Mouse (Mus musculus) ES-Bruce4 (cell line): ENCODE measurements at regions not wholly inside any gene's neighbourhood (a gene's known extent, or its start where the extent isn't known, plus 50 kb on each side); places are given as distances from the start of the nearest gene placed in this dataset.

Experiments used
- H3K27ac ChIP-seq: 2 replicates; pipeline ENCODE4 v1.5.1; 2012; ENCODE audit warnings: low read length, inconsistent platforms; ENCODE audit not compliant: insufficient read depth
- H3K27me3 ChIP-seq: 2 replicates; pipeline ENCODE4 v1.6.1; 2012; ENCODE audit warnings: mild to moderate bottlenecking, low read length, inconsistent platforms; ENCODE audit not compliant: control insufficient read depth, poor library complexity, insufficient read depth, severe bottlenecking
- H3K36me3 ChIP-seq: 2 replicates; pipeline ENCODE4 v1.6.1; 2012; ENCODE audit warnings: inconsistent platforms, mild to moderate bottlenecking, low read length, moderate library complexity; ENCODE audit not compliant: control insufficient read depth, poor library complexity, insufficient read depth, severe bottlenecking
- H3K4me1 ChIP-seq: one replicate; pipeline ENCODE4 v1.8.1; 2011; ENCODE audit warnings: low read length; ENCODE audit not compliant: control insufficient read depth, insufficient read depth
- H3K4me3 ChIP-seq: 2 replicates; pipeline ENCODE4 v1.5.1; 2011; ENCODE audit warnings: low read depth, mild to moderate bottlenecking, low read length
- H3K9ac ChIP-seq: 2 replicates; pipeline ENCODE4 v1.6.1; 2012; ENCODE audit warnings: low read depth, mild to moderate bottlenecking, inconsistent platforms; ENCODE audit not compliant: poor library complexity, severe bottlenecking
- H3K9me3 ChIP-seq: replicated peaks from 2 replicates; pipeline ENCODE4 v1.6.1; 2012; ENCODE audit warnings: mild to moderate bottlenecking, low read length, inconsistent platforms; ENCODE audit not compliant: control insufficient read depth, poor library complexity, insufficient read depth, severe bottlenecking
- CTCF ChIP-seq: IDR thresholded peaks from one replicate; pipeline ENCODE4 v1.8.1; 2011; ENCODE audit warnings: low read depth, low read length
- EP300 ChIP-seq: IDR thresholded peaks from 2 replicates; pipeline ENCODE4 v1.6.1; 2011; ENCODE audit warnings: low read depth, low read length; ENCODE audit not compliant: insufficient read depth
- POLR2A ChIP-seq: IDR thresholded peaks from one replicate; pipeline ENCODE4 v1.8.1; 2011; ENCODE audit warnings: low read length; ENCODE audit not compliant: insufficient read depth

DNA sequence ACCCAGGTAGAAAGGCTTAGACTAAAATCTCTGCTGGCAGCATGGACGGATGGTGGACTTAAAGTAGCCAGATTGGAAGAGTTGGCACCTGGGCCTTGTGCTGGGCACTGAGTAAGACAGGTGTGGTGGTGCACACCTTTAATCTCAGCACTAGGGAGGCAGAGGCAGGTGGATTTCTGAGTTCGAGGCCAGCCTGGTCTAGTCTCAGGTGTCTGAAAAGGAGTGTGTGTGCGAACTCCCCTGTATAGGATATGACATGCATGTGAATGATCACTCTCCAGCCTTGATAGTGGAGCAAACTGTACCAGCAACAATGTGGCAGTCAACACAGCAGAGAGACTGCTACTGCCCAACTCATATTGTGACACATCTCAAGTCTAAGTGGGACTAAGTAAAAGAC, 70.1 kb upstream of the Frmd4a start:
- H3K4me1 ChIP-seq = no peaks in the 10 kb centered on the region
- H3K36me3 ChIP-seq = no peaks in the 10 kb centered on the region
- no peak overlapping the region for H3K9ac ChIP-seq
- H3K4me3 ChIP-seq = no peak overlapping the region
- no peaks in the 10 kb centered on the region for H3K27me3 ChIP-seq
- TF ChIP-seq EP300 = no peak
- TF ChIP-seq CTCF = no peak
- no peak for TF ChIP-seq POLR2A
- no peak overlapping the region for H3K27ac ChIP-seq
- peaks cover 3% of the 10 kb centered on the region for H3K9me3 ChIP-seq

GRCm38 (mm10) chr2:3948331-3948730, 69.2 kb upstream of the Frmd4a start:
- Histone ChIP-seq H3K27ac (peak overlapping the region; percentile 21; the same call in 1 of the 2 replicates), H3K9ac (no peak overlapping the region), H3K27me3 (no peaks in the 10 kb centered on the region), H3K36me3 (no peaks in the 10 kb centered on the region), H3K4me1 (no peaks in the 10 kb centered on the region), H3K9me3 (peaks cover 3% of the 10 kb centered on the region), H3K4me3 (no peak overlapping the region)
- TF ChIP-seq POLR2A = no peak
- no peak for TF ChIP-seq CTCF
- no peak for TF ChIP-seq EP300

GRCm38 (mm10) chr2:3957491-3957890, 60.0 kb upstream of the Frmd4a start:
- H3K4me1 ChIP-seq = no peaks in the 10 kb centered on the region
- H3K27ac ChIP-seq = no peak overlapping the region
- H3K36me3 ChIP-seq = no peaks in the 10 kb centered on the region
- peaks cover 8% of the 10 kb centered on the region for H3K9me3 ChIP-seq
- no peak overlapping the region for H3K9ac ChIP-seq
- H3K4me3 ChIP-seq = no peak overlapping the region
- TF ChIP-seq POLR2A (no peak), EP300 (no peak), CTCF (no peak)
- H3K27me3 ChIP-seq = no peaks in the 10 kb centered on the region; the same call in 1 of the 2 replicates

DNA sequence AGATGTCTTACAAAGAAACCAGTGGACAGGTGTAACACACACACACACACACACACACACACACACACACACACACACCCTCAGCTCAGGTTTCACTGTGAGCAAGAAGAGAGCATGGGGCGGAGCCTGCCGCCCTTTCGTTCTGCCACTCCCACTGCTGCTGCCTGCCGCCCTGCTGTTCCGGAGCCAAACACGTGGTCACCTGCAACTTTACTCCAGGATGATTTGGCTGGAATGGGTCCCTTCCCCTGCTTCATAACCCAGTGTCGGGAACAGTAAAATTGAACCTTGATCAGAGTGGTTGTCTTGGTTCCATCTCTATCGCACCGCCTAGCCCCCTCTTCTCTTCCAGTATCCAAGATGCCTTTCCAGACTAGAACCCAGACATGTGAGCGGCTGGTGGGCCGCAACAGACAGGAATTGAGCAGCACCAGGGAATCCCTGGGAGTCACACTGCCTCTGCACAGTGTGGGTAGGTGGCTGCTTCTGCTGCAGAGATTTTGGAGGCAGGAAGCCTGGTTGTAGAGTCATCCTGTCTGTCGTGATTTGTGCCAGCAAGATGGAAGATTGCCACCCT, 59.4 kb upstream of the Frmd4a start:
- no peaks in the 10 kb centered on the region for H3K36me3 ChIP-seq
- no peak overlapping the region for H3K4me3 ChIP-seq
- no peaks in the 10 kb centered on the region; the same call in 1 of the 2 replicates for H3K27me3 ChIP-seq
- no peaks in the 10 kb centered on the region for H3K4me1 ChIP-seq
- peaks cover 8% of the 10 kb centered on the region for H3K9me3 ChIP-seq
- TF ChIP-seq POLR2A (no peak), CTCF (no peak), EP300 (no peak)
- no peak overlapping the region for H3K27ac ChIP-seq
- H3K9ac ChIP-seq = no peak overlapping the region

- H3K4me1 ChIP-seq = no peaks in the 10 kb centered on the region
- TF ChIP-seq EP300 (no peak), CTCF (no peak), POLR2A (no peak)
- no peak overlapping the region for H3K9ac ChIP-seq
- H3K27me3 ChIP-seq = no peaks in the 10 kb centered on the region; the same call in 1 of the 2 replicates
- no peak overlapping the region for H3K27ac ChIP-seq
- H3K9me3 ChIP-seq = peaks cover 6% of the 10 kb centered on the region
- no peak overlapping the region for H3K4me3 ChIP-seq
- H3K36me3 ChIP-seq = no peaks in the 10 kb centered on the region
Observed at GRCm38 (mm10) chr2:3958711-3959110, 58.8 kb upstream of the Frmd4a start.

GRCm38 (mm10) chr2:3959181-3959580, 58.3 kb upstream of the Frmd4a start:
- Histone ChIP-seq H3K4me1 (no peaks in the 10 kb centered on the region), H3K4me3 (no peak overlapping the region), H3K27ac (no peak overlapping the region), H3K27me3 (no peaks in the 10 kb centered on the region; the same call in 1 of the 2 replicates), H3K9me3 (peaks cover under 1% of the 10 kb centered on the region; the same call in 1 of the 2 replicates), H3K9ac (no peak overlapping the region), H3K36me3 (no peaks in the 10 kb centered on the region)
- no peak for TF ChIP-seq POLR2A
- TF ChIP-seq CTCF = no peak
- TF ChIP-seq EP300 = no peak
